Comparison of ENCODE assay signal across 14 mouse cellular contexts in the genomic region with DNA sequence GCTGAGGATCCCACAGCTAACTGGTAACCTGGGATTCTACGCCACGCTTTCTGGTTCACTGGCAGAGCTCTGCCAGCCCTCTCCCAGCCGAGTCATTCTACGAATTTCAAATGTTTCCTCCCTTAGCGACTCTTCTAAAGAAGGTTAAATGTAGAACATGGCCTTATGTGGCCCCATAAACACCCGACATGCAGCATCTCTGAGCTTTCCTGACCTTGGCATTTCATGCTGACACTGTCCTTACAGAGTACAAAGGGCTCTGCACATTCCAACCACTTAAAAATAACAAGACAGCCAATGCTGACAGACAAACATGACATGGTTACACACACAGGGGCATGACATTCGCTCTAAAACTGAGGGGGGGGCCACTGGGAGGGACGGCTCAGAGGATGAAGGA. TPM values are rescaled to one million over a fixed set of nuclear protein-coding genes. Genes with fewer than 3 reads are reported as not detected.
DNase-seq lines count a peak whose midpoint lies in the region; ATAC-seq and TF ChIP-seq lines count a peak whose summit lies in the region.
"Had no signal": no experiment of that assay in that cellular context is flagged by ENCODE, and none has a peak within 500 bp of the region (broad histone marks: within the 10 kb centered on the region; RNA-seq: fewer than 3 reads in every experiment).

No protein-coding gene starts in this region.

- no peak for ATAC-seq in kidney, embryonic 14.5 days (ENCODE audit: low FRiP score, low TSS enrichment)
- ATAC-seq in heart, postnatal 0 days (ENCODE audit: insufficient read depth, low read depth), result peak; percentile 83
- peak; percentile 33 for ATAC-seq in liver, postnatal 0 days
- ATAC-seq: hindbrain, postnatal 0 days had no signal

- no peak overlapping the region for H3K9ac ChIP-seq in kidney, embryonic 14.5 days (ENCODE audit: low read depth, low read length)
- H3K9ac ChIP-seq in heart, postnatal 0 days (replicated peaks; ENCODE audit: low read depth, low read length), result no peak overlapping the region
- no peak overlapping the region for H3K9ac ChIP-seq in liver, postnatal 0 days (replicated peaks)
- H3K9ac ChIP-seq: liver, embryonic 14.5 days; stomach, embryonic 15.5 days had no signal

- H3K4me2 ChIP-seq in kidney, embryonic 14.5 days (replicated peaks; ENCODE audit: low read depth, low read length), result no peak overlapping the region
- no peak overlapping the region for H3K4me2 ChIP-seq in heart, postnatal 0 days (ENCODE audit: low read depth, low read length)
- no peak overlapping the region for H3K4me2 ChIP-seq in liver, postnatal 0 days (ENCODE audit: low read depth, low read length)
- H3K4me2 ChIP-seq: stomach, embryonic 15.5 days had no signal

- no peaks in the 10 kb centered on the region for H3K27me3 ChIP-seq in heart, embryonic 10.5 days (ENCODE audit: insufficient read depth, poor library complexity, severe bottlenecking)
- no peaks in the 10 kb centered on the region for H3K27me3 ChIP-seq in kidney, embryonic 14.5 days (ENCODE audit: control insufficient read depth, insufficient read depth, low read length)
- no peaks in the 10 kb centered on the region for H3K27me3 ChIP-seq in heart, postnatal 0 days (ENCODE audit: control insufficient read depth, insufficient read depth, low read length)
- H3K27me3 ChIP-seq in liver, postnatal 0 days (ENCODE audit: insufficient read depth, low read length), result no peaks in the 10 kb centered on the region
- H3K27me3 ChIP-seq: stomach, embryonic 15.5 days had no signal

- WGBS in heart, embryonic 10.5 days, result 33% methylated on average over 8 of the region's 8 CpGs
- 34% methylated on average over 8 of the region's 8 CpGs for WGBS in kidney, embryonic 14.5 days
- WGBS in heart, postnatal 0 days, result 21% methylated on average over 8 of the region's 8 CpGs
- 46% methylated on average over 8 of the region's 8 CpGs for WGBS in liver, postnatal 0 days (ENCODE audit: insufficient replicate concordance)

- TF ChIP-seq EP300 in heart, postnatal 0 days (IDR thresholded peaks at IDR 0.05; ENCODE audit: low read depth), result peak; percentile 29; the same call in 1 of the 2 replicates
- TF ChIP-seq EP300 in liver, postnatal 0 days (IDR thresholded peaks at IDR 0.05; ENCODE audit: low read depth), result no peak

- H3K4me1 ChIP-seq in heart, embryonic 10.5 days, result peaks cover 98% of the 10 kb centered on the region
- H3K4me1 ChIP-seq in kidney, embryonic 14.5 days (ENCODE audit: control insufficient read depth, insufficient read depth, low read length), result peaks cover 31% of the 10 kb centered on the region
- H3K4me1 ChIP-seq in heart, postnatal 0 days (ENCODE audit: control insufficient read depth, insufficient read depth), result peaks cover 76% of the 10 kb centered on the region
- H3K4me1 ChIP-seq in liver, postnatal 0 days (ENCODE audit: insufficient read depth), result peaks cover 85% of the 10 kb centered on the region

- no peak for DNase-seq in heart, embryonic 10.5 days (ENCODE audit: low spot score)
- DNase-seq in heart, postnatal 4 days, result no peak
- DNase-seq in kidney, postnatal 10 days, result no peak
- DNase-seq in heart, postnatal 0 days (ENCODE audit: low spot score), result peak; percentile 82
- DNase-seq in liver, postnatal 0 days, result no peak
- no peak for DNase-seq in cerebellum, postnatal 10 days
- DNase-seq in embryo, embryonic 11 days, result no peak
- DNase-seq: gastrocnemius, postnatal 36 days had no signal

- TF ChIP-seq CTCF in heart, postnatal 0 days (IDR thresholded peaks at IDR 0.05; ENCODE audit: low read depth), result no peak
- no peak for TF ChIP-seq CTCF in liver, postnatal 0 days (IDR thresholded peaks at IDR 0.05; ENCODE audit: low read depth)

- peak overlapping the region; percentile 87 for H3K27ac ChIP-seq in heart, embryonic 10.5 days
- peak overlapping the region; percentile 14; the same call in 1 of the 2 replicates for H3K27ac ChIP-seq in kidney, embryonic 14.5 days (ENCODE audit: low read depth, low read length)
- H3K27ac ChIP-seq in heart, postnatal 0 days (ENCODE audit: low read depth), result peak overlapping the region; percentile 91
- peak overlapping the region; percentile 89 for H3K27ac ChIP-seq in liver, postnatal 0 days (ENCODE audit: low read depth)
- H3K27ac ChIP-seq: hindbrain, postnatal 0 days; liver, embryonic 14.5 days; stomach, embryonic 15.5 days had no signal

- H3K9me3 ChIP-seq in heart, embryonic 10.5 days, result no peaks in the 10 kb centered on the region
- no peaks in the 10 kb centered on the region for H3K9me3 ChIP-seq in kidney, embryonic 14.5 days (ENCODE audit: control insufficient read depth, low read length)
- no peaks in the 10 kb centered on the region for H3K9me3 ChIP-seq in heart, postnatal 0 days (replicated peaks; ENCODE audit: control insufficient read depth, low read length)
- H3K9me3 ChIP-seq in liver, postnatal 0 days (ENCODE audit: low read length), result no peaks in the 10 kb centered on the region
- H3K9me3 ChIP-seq: megakaryocyte, embryonic 14.5 days; stomach, embryonic 15.5 days had no signal

- H3K36me3 ChIP-seq in heart, embryonic 10.5 days, result peaks cover 26% of the 10 kb centered on the region; the same call in 1 of the 2 replicates
- H3K36me3 ChIP-seq in kidney, embryonic 14.5 days (ENCODE audit: control insufficient read depth, insufficient read depth, low read length), result no peaks in the 10 kb centered on the region
- H3K36me3 ChIP-seq in heart, postnatal 0 days (replicated peaks; ENCODE audit: control insufficient read depth, insufficient read depth, low read length), result peaks cover 12% of the 10 kb centered on the region; the same call in 1 of the 2 replicates
- peaks cover 30% of the 10 kb centered on the region for H3K36me3 ChIP-seq in liver, postnatal 0 days (replicated peaks; ENCODE audit: insufficient read depth, low read length)
- H3K36me3 ChIP-seq: stomach, embryonic 15.5 days had no signal

- H3K4me3 ChIP-seq in heart, embryonic 10.5 days, result peak overlapping the region; percentile 22; the same call in 1 of the 2 replicates
- H3K4me3 ChIP-seq in kidney, embryonic 14.5 days (ENCODE audit: low read length), result no peak overlapping the region
- no peak overlapping the region for H3K4me3 ChIP-seq in heart, postnatal 0 days (ENCODE audit: low read depth, low read length)
- H3K4me3 ChIP-seq in liver, postnatal 0 days (ENCODE audit: low read depth, low read length), result no peak overlapping the region
- H3K4me3 ChIP-seq: erythroblast, embryonic 14.5 days; megakaryocyte, embryonic 14.5 days; stomach, embryonic 15.5 days had no signal

RNA-seq across cellular contexts. Expression of gene Sh3bp5, which starts 27.2 kb away (rescaled TPM):
- 26.5 and 30.1 TPM in 2 replicates for polyA plus RNA-seq in heart, embryonic 10.5 days (2016; fragmentation: Nextera tagmentation; extraction: Ambion mirVana)
- total RNA-seq in heart, postnatal 4 days (2021), result 10 to 100 TPM; 78.7 to 80.1 TPM
- polyA plus RNA-seq in kidney, embryonic 14.5 days (2014; fragmentation: Nextera tagmentation; extraction: Ambion mirVana), result 6.7 and 14.3 TPM in 2 replicates
- 10.2 and 14.2 TPM in 2 replicates for total RNA-seq in heart, postnatal 0 days (2014; rRNA removed; ENCODE audit: low replicate concordance)
- polyA plus RNA-seq in heart, postnatal 0 days (2015; fragmentation: Nextera tagmentation; extraction: Ambion mirVana), result 37.6 and 43.4 TPM in 2 replicates
- 29.7 and 31.8 TPM in 2 replicates for polyA plus RNA-seq in liver, postnatal 0 days (2015; fragmentation: Nextera tagmentation; extraction: Ambion mirVana)

Comparison
In these comparisons a context has a peak if more than half of its experiments do, and no peak if none do; other contexts are left out.
1. H3K27ac ChIP-seq: peak in every context shown above with its lines; median percentile 91 in heart, postnatal 0 days; 89 in liver, postnatal 0 days; 87 in heart, embryonic 10.5 days; 14 in kidney, embryonic 14.5 days.